Mouse (Mus musculus): ENCODE results near the gene Fmnl2. TPM values are rescaled to one million over a fixed set of nuclear protein-coding genes. Genes with fewer than 3 reads are reported as not detected.
A peak's percentile ranks its signal among the peaks of the same experiment; 100 is the strongest.

The Fmnl2 gene
- polyA plus RNA-seq, 1 experiment: 4.3 TPM

- TF ChIP-seq POLR2A (IDR thresholded peaks at IDR 0.05; ENCODE audit: low read depth, low read length): no peak
- no peak for TF ChIP-seq CTCF (conservative IDR thresholded peaks at IDR 0.05; ENCODE audit: insufficient read depth, insufficient read length, low read depth, low read length)
- Histone ChIP-seq H3K27ac (ENCODE audit: insufficient read depth, low read depth, low read length) (no peak overlapping the region), H3K4me1 (ENCODE audit: control insufficient read depth, insufficient read depth, low read length) (no peaks in the 10 kb centered on the region), H3K27me3 (replicated peaks; ENCODE audit: control insufficient read depth, insufficient read depth, low read length) (no peaks in the 10 kb centered on the region), H3K4me3 (ENCODE audit: insufficient read depth, low read depth, low read length) (no peak overlapping the region), H3K36me3 (ENCODE audit: control insufficient read depth, insufficient read depth, low read length) (no peaks in the 10 kb centered on the region)
- DNase-seq: no peak
- WGBS: 62% methylated on average over 3 of the region's 3 CpGs
These were observed 11.2 kb upstream of the Fmnl2 start for GRCm38 (mm10) chr2:52846506-52846905.

DNA sequence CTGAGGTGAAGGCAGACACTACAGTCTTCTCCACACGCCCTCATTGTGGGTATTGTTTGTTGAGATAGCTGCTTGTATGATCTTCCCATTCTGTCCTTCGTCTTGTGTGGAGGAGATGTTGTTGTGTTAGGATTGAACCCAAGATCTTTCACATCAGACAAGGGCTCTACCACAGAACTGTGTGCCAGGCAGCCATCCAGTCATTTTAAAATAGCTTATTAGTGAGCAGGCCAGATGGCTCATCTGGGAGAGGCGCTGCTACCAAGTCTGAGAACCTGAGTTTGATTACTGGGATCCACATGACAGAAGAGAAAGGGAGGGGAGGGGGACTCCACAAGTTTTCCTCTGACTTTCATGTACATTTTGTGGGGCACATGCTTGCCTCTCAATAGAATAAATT, 8.6 kb upstream of the Fmnl2 start:
- no peak overlapping the region for H3K4me3 ChIP-seq (ENCODE audit: insufficient read depth, low read depth, low read length)
- TF ChIP-seq CTCF (conservative IDR thresholded peaks at IDR 0.05; ENCODE audit: insufficient read depth, insufficient read length, low read depth, low read length) (no peak), POLR2A (IDR thresholded peaks at IDR 0.05; ENCODE audit: low read depth, low read length) (no peak)
- 81% methylated on average over 3 of the region's 3 CpGs for WGBS
- no peaks in the 10 kb centered on the region for H3K27me3 ChIP-seq (replicated peaks; ENCODE audit: control insufficient read depth, insufficient read depth, low read length)
- H3K4me1 ChIP-seq (ENCODE audit: control insufficient read depth, insufficient read depth, low read length): no peaks in the 10 kb centered on the region
- no peak overlapping the region for H3K27ac ChIP-seq (ENCODE audit: insufficient read depth, low read depth, low read length)
- DNase-seq: no peak
- H3K36me3 ChIP-seq (ENCODE audit: control insufficient read depth, insufficient read depth, low read length): no peaks in the 10 kb centered on the region

GRCm38 (mm10) chr2:52858529-52859465, 1.1 kb downstream of the Fmnl2 start:
- H3K27ac ChIP-seq (ENCODE audit: insufficient read depth, low read depth, low read length): peak overlapping the region; percentile 46
- WGBS: 5% methylated on average over 46 of the region's 46 CpGs

GRCm38 (mm10) chr2:52859466-52859840, 1.8 kb downstream of the Fmnl2 start:
- Histone ChIP-seq H3K36me3 (ENCODE audit: control insufficient read depth, insufficient read depth, low read length) (no peaks in the 10 kb centered on the region), H3K27ac (ENCODE audit: insufficient read depth, low read depth, low read length) (peak overlapping the region; percentile 40; the same call in 1 of the 2 replicates), H3K4me3 (ENCODE audit: insufficient read depth, low read depth, low read length) (peak overlapping the region; percentile 89), H3K4me1 (ENCODE audit: control insufficient read depth, insufficient read depth, low read length) (0 out of 2 replicates have a peak, but pooled peaks cover 6% of the 10 kb centered on the region), H3K27me3 (replicated peaks; ENCODE audit: control insufficient read depth, insufficient read depth, low read length) (no peaks in the 10 kb centered on the region)
- 45% methylated on average over 7 of the region's 7 CpGs for WGBS
- peak; percentile 29 for DNase-seq
- TF ChIP-seq POLR2A (IDR thresholded peaks at IDR 0.05; ENCODE audit: low read depth, low read length): no peak

More at GRCm38 (mm10) chr2:52858529-52859465, 1.1 kb downstream of the Fmnl2 start:
- Histone ChIP-seq H3K4me3 (ENCODE audit: insufficient read depth, low read depth, low read length) (peak overlapping the region; percentile 89), H3K36me3 (ENCODE audit: control insufficient read depth, insufficient read depth, low read length) (no peaks in the 10 kb centered on the region), H3K27me3 (replicated peaks; ENCODE audit: control insufficient read depth, insufficient read depth, low read length) (no peaks in the 10 kb centered on the region), H3K4me1 (ENCODE audit: control insufficient read depth, insufficient read depth, low read length) (0 out of 2 replicates have a peak, but pooled peaks cover 6% of the 10 kb centered on the region)
- DNase-seq: peak; percentile 64
- TF ChIP-seq POLR2A (IDR thresholded peaks at IDR 0.05; ENCODE audit: low read depth, low read length): no peak
- no peak for TF ChIP-seq CTCF (conservative IDR thresholded peaks at IDR 0.05; ENCODE audit: insufficient read depth, insufficient read length, low read depth, low read length)

GRCm38 (mm10) chr2:52860111-52860775, 2.6 kb downstream of the Fmnl2 start:
- H3K27me3 ChIP-seq (replicated peaks; ENCODE audit: control insufficient read depth, insufficient read depth, low read length): no peaks in the 10 kb centered on the region
- DNase-seq: peak; percentile 21
- H3K27ac ChIP-seq (ENCODE audit: insufficient read depth, low read depth, low read length): peak overlapping the region; percentile 25; the same call in 1 of the 2 replicates
- H3K4me1 ChIP-seq (ENCODE audit: control insufficient read depth, insufficient read depth, low read length): 0 out of 2 replicates have a peak, but pooled peaks cover 6% of the 10 kb centered on the region
- no peaks in the 10 kb centered on the region for H3K36me3 ChIP-seq (ENCODE audit: control insufficient read depth, insufficient read depth, low read length)
- TF ChIP-seq CTCF (conservative IDR thresholded peaks at IDR 0.05; ENCODE audit: insufficient read depth, insufficient read length, low read depth, low read length) (no peak), POLR2A (IDR thresholded peaks at IDR 0.05; ENCODE audit: low read depth, low read length) (no peak)
- WGBS: 29% methylated on average over 8 of the region's 8 CpGs
- H3K4me3 ChIP-seq (ENCODE audit: insufficient read depth, low read depth, low read length): peak overlapping the region; percentile 19

DNA sequence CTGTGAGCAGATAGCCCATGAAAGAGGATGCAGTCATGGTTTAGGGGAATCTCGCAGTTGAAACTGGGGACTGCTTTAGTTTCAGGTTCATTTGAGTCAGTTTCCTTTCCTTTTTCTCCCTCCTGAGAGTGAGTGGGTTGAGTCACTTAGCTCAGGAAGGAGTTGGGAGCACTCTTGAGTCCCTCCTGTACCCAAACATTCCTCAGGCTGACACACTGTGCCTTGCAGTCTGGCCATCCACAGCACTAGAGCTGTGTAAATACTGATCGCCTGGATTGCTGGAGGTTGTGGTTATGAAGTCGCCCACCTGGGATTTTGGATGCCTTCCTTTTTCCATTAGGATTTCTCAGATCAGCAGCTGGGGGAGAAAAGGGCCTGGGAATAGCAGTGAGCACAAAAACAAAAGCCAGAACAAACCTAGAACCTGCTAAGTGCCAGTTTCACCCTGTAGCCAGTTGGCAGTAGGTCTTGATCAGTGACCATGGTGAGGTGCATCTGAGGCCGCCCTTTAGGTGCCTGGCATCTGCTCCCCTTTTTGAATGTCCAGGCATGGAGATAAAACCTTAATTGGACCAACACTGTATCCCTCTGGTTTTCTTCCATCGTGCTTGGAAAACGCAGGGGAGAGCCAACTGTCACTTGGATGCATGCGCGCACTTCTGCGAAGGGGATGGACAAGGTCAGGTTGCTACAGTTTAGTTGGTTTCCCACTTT, 4.5 kb downstream of the Fmnl2 start:
- TF ChIP-seq POLR2A (IDR thresholded peaks at IDR 0.05; ENCODE audit: low read depth, low read length) (no peak), CTCF (conservative IDR thresholded peaks at IDR 0.05; ENCODE audit: insufficient read depth, insufficient read length, low read depth, low read length) (no peak)
- Histone ChIP-seq H3K27me3 (replicated peaks; ENCODE audit: control insufficient read depth, insufficient read depth, low read length) (no peaks in the 10 kb centered on the region), H3K36me3 (ENCODE audit: control insufficient read depth, insufficient read depth, low read length) (no peaks in the 10 kb centered on the region), H3K4me3 (ENCODE audit: insufficient read depth, low read depth, low read length) (no peak overlapping the region), H3K27ac (ENCODE audit: insufficient read depth, low read depth, low read length) (no peak overlapping the region), H3K4me1 (ENCODE audit: control insufficient read depth, insufficient read depth, low read length) (0 out of 2 replicates have a peak, but pooled peaks cover 6% of the 10 kb centered on the region)
- WGBS: 83% methylated on average over 9 of the region's 9 CpGs
- no peak for DNase-seq

Measured in kidney, adult 2 months (tissue).